Mouse (Mus musculus) right cerebral cortex, postnatal 14 days (tissue): ENCODE results near the gene Zfp36l1.

Source experiments
- DNase-seq: peaks from one replicate; pipeline ENCODE4 v3.0.0; 2022

Gene Zfp36l1

DNA sequence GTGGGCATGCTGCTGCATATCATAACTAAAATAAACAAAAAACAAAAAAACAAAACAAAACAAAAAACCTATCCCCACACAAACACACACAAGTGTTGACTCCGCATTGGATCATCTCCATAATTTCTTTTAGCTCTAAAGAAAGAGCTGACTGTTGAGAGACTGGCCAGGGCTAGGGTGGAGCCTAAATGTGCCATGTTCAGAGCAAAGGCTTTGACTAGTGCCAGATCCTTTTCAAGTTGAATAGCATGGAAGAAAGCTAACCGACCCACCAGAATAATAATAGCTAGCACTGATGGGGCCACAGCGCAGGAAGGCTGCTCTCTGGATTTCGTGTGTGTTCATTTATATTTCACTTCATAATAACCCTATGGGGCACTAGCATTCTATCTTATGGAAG is 48.5 kb downstream of the Zfp36l1 start:
- DNase-seq, result no peak

DNA sequence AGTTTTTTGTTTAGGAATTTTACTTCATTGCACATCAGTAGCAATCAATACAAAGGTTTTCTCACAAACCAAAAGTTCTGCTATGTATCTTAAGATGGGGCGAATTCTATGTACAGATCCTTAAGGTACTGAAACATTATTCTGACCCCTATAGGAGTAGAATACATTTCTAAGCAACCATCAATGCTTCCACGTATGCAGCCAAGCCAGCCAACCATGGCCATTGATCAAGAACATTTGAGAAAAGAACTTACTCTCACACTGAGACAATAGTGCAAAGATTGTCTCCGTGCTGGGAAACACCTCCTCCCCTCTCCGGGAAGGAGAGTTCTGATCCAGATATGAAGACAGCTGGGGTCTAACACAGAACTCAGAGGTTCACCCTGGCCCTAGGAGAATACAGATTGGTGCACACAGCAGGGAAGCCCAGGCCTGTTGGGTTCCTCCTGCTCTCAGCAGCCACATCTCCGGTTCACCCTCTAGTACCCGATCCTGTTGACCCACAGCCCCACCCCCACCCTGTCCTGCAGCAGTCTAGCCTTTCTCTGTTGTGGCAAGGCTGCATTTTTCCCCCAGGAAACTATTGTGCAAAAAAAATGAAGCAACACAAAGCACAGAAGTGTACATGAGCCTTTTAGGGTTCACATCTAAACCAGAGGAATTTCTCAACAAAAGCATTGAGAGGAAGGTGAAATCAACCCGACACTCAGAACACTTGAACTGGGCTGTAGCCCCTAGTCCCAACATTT is 49.2 kb downstream of the Zfp36l1 start:
- no peak for DNase-seq

DNA sequence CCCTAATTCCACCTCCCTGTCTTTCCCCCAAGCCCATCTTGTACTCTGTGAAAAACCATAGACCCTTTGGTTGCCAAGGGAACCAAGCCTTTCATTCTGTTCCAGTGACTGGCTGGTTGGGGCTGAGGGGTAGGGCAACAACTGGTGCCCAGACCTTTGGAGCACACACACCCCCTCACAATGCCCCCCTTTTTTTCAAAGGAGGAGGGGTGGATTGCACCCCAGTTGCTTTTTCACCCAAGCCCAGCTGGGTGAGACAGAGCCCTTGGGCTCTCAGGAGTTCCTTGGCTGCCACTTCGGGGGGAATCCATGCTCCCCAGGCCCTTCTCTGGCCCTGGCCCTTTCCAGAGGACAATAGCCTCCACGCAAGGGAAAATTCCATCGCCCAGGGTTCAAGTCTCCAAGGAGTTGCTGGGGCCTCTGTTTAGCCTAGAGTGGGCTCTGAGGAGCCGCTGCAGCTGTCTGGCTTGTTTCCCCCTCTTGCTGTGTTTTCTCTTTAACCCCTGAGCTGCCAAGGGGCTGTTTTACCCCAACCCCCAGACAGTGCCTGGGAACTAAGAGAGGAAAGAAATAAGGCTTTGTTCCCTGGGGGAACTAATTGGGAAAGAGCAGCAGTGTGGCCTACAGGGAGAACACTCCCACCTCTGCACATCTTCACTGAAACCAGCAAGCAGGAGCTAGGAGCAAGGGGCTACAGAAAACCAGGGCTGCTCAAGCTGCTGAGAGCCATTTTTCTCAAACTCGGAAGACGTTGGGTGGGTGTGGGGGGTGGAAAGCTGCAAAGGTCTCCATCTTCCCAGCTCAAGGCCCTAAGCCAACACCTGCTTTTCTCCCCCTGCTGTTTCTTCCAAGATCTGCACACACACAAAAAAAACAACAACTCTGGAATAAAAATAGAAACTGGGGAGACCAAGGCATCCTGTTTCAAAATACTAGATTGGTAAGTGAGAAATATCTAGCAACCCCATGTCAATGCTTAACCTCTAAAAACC is 50.1 kb downstream of the Zfp36l1 start:
- peak; percentile 42 for DNase-seq

DNA sequence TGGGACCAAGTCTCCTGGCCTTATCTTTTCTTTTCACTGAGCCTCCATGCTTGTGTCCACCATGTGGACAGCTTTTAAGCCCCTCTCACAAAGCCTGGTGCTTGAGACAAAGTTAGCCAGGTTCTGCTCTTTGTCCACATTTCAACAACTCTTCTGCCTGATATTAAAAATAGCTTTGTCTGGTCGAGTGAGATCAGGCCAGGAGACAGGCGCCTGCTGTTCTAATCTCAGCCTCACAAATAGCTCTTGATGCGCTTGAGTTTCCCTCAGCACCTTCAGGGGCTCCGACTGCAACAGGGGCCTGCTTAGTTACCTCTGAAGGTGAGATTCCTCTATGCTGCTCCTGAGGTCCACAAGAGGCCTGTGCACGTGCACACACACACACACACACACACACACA is 51.0 kb downstream of the Zfp36l1 start:
- no peak for DNase-seq

DNA sequence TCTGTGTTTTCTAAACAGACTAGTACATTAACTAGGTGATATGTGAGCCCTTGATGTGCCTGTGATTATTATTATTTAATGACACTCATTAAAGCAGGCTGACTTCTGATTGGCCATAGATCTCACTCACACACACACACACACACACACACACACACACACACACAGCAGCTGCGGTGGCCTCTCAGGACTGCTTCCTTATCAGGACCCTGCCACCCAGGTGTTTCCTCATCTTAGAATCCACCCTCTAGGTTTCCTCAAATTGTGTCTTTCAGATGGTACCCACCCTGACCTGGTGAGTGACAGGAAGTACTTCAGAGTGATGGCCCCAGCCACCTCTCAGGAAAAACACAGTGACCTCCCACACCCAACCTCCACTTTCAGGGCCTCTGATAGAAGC is 52.0 kb downstream of the Zfp36l1 start:
- no peak for DNase-seq

DNA sequence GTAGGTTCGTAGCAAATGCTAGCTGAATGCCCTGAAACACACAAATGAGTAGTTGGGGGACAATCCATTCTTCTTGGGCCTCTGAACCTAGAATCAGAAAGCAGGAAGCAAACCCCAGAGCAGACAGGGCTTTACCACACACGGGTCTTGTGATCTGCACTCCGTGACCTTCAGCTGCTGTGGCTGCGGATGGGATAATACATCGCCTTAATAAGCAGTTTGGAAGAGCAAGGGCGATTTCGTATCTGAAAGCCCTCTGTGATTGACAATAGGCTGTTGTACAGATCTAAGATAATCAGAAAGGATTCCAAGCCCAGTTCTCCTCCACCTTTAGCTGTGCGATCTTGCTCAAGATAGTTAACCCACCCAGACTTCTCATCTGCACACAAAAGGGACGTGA is 52.5 kb downstream of the Zfp36l1 start:
- DNase-seq, result no peak

DNA sequence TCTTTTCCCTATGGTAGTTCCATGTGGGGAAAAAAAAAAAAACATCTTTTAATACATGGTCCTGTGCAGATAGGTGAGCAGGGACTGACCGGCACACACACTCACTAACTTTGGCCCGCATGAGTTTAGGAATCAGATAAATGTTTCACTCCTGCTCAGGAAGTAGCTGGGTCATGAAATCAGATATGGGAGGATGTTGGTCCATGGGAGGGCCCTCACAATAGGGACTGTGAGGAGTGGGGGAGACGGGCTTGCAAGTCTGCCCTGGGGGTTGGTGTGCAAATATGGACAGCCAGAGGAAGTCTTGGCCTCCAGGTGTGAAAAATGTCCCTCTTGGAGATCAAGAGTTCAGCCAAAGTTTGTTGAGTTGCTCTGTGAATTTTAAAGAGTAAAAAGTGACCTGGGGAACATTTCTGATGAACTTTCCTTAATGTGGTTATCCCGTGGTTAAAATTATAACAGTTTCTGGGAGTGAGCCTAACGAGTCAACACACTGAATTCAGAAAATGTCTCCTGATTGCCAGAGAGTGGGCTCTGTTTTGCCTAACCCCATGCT is 53.0 kb downstream of the Zfp36l1 start:
- DNase-seq, result no peak
